Mouse (Mus musculus) lung, postnatal 36 days (tissue): ENCODE measurements around the gene Timm22.

Source experiments
- DNase-seq: peaks from one replicate; pipeline ENCODE4 v3.0.0; 2022; ENCODE audit warnings: mixed read lengths

The Timm22 gene

GRCm38 (mm10) chr11:76436864-76437437 is 30.2 kb downstream of the Timm22 start:
- peak; percentile 71 for DNase-seq

- DNase-seq: no peak
These were observed 32.9 kb downstream of the Timm22 start for GRCm38 (mm10) chr11:76439666-76440065.

GRCm38 (mm10) chr11:76445459-76445858 is 38.7 kb downstream of the Timm22 start:
- DNase-seq: no peak

DNA sequence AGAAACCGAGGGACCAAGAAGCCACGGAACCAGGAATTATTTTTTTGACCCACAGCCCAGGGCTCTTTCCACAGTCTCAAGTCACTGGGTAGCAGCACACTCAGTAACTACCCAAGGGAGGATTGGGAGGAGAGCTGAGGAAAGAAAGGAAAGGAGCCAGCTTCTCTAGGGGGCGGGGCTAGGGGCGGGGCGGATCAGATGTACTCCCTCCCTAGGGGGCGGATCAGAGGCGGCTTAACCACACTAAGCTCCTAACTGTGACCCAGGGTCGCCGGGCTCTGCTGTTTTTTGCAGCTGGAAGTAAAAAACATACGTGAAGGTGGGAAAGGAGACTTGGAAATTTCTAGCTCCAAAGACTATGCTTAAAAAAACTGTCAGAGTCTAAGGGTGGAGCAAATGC is 39.5 kb downstream of the Timm22 start:
- no peak for DNase-seq

DNA sequence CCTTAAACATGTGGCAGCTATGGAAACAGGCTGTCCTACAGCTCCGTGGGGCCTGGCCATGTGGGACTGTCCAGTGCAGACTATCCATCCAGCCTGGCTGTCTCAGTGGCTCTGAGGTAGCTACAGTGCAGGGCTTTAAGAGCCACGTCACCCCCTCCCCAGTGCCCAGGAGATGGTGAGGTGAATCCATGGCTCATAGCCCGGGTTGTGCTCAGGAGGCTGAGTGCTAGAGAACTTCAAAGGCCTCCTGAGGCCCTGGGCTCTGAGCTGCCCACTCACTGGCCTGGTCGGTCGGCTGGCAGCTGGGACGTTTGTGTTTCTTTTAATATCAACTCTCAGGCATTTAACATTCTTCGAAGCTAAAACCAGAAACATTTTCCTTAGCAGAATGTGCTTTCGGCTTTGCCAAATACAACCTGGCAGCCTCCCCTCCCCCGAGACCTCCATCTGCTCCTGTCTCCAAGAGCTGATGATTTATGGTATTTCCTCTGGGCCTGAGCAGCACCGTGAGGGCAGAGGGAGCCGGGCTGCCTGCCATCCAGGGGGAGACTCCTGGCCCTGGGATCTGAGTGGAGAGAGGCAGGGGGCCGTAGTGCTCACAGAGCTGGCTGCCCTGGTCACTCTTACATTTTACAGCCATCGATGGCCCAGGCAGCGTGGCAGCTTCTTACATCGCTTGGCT is 42.9 kb downstream of the Timm22 start:
- no peak for DNase-seq

GRCm38 (mm10) chr11:76450202-76450561 is 43.4 kb downstream of the Timm22 start:
- DNase-seq: no peak

DNA sequence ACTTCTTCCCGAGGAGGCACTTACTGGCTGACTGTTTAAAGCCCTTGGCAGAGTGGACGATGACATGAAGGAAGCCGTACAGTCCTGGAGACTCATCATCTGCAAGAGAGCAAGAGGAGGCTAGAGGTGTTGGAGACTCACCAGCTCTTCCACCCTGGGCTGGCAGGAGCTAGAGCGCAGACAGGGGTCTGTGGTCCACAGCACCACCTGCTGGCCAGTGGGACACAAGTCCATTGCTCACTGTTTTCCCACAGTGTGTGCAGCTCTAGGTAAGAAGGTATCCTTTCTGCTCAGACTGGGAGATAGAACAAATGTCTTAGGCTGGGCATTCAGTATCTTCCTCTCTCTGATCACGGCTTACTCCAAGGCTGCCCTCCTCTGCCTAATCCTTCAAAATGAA is 47.7 kb downstream of the Timm22 start:
- peak; percentile 77 for DNase-seq

DNA sequence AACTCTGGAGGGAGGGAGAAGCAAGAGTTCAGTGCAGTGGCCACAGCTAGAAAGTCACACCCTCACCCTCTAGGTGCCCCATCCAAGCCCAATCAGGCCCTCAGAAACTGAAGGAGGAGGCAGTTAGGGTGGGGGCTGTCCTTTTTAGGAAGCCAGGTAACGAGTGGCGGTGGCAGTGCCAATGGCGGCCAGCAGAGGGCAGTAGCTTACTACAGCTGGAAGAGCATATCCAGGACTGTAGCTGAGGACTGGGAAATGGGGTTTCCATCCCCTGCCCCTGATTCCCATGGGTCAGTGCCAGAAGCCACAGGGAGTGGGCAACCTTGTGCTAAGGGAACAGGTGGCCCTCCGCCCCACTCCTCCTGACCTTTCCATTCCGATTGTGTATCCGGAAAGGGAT is 49.5 kb downstream of the Timm22 start:
- DNase-seq: peak; percentile 96

- DNase-seq: peak; percentile 23
These were observed 50.1 kb downstream of the Timm22 start for GRCm38 (mm10) chr11:76456897-76457296.

DNA sequence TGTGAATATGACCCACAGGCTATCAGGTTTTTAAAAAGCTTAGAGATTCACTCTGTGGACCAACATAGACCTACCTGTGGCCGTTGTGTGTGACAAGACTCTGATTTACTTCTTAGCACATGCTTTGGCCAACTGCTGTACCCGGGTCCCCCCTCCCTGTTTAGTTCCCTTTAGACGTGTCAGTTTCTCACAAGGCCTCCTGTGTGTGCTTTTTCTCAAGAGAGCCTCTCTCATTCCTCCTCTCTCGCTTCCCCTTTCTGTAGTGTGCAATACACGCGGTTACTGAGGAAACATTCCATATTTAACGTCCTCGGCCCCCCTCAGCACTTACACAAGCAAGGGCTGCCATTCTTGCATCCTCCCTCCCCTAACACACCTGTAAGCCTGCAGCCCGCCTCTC is 52.0 kb downstream of the Timm22 start:
- peak; percentile 26 for DNase-seq

GRCm38 (mm10) chr11:76459489-76459888 is 52.7 kb downstream of the Timm22 start:
- DNase-seq: no peak

- no peak for DNase-seq
These were observed 54.4 kb downstream of the Timm22 start for GRCm38 (mm10) chr11:76461201-76461600.

DNA sequence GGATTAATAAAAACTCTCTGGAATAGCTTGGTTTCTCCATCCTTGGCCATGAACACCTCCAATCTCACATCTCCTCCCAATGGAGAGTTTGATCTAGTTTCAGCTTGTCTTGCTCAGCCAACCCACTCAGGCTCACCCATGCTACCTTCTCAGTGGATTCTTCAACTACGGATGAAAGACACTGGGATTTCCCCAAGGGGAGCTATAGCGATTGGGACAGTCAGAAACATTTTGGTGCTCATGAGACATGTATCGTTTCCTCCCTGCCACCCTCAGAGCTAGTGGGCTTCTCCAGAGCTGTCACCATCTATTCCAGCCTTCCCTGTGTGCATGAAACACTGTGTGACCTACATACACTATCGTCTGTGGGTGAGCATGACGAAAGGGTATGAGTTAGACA is 54.9 kb downstream of the Timm22 start:
- DNase-seq: no peak

DNA sequence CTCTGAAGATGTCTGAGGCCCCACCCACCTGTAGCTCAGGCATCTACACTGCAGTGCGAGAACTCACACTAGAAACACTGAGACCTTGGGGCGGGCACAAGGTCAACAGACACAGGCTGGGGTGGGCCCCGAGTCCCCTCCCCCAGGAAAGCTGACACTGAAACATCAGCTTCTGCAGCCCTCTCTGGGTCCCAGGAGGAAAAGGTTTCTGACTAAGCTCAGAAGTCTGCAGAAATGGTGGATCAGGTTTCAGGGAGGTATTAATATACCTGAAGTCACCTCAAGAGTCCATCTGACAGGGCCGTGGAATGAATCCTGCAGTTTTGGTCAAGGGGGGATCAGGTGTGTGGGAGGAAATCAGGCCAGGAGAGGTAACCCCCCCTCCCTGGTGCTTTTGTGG is 59.1 kb downstream of the Timm22 start:
- DNase-seq: no peak
